Mouse (Mus musculus) thymus, postnatal 0 days (tissue): ENCODE data around the gene Arf3. TPM values are rescaled to one million over a fixed set of nuclear protein-coding genes. Genes with fewer than 3 reads are reported as not detected.

Experiments used
- DNase-seq: peaks from one replicate; pipeline ENCODE4 v3.0.0-alpha.2; 2015; ENCODE audit warnings: low spot score
- polyA plus RNA-seq: library from polyadenylated mRNA; unstranded; fragments of >200 nt; fragmentation: Nextera tagmentation; extraction: Ambion mirVana; gene quantifications from 2 replicates; pipeline ENCODE4 v1.2.1, GENCODE M21; 2015

The Arf3 gene
- polyA plus RNA-seq, 1 experiment from 2014 or later: 42.2 TPM

GRCm38 (mm10) chr15:98762201-98762621, 803 bp downstream of the Arf3 start:
- DNase-seq: peak; percentile 71

DNA sequence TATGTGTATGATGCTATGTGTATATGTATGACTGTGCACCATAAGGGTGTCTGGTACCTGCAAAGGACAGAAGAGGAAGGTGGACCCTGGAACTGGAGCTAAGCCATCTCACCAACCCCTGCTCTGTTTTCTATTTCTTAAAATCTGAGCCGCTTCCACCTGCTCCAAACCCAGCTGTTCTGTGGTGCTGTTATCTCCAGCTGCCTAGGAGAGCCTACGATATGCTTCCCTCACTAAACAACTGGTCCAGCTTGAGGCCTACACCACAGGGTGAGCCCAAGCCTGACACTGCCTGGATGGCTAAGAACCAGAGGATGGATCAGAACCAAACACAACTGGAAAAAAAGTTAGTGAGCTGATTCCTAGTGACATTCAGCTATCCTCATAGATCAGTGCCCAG, 8.9 kb downstream of the Arf3 start:
- no peak for DNase-seq

GRCm38 (mm10) chr15:98753021-98753423, 10.0 kb downstream of the Arf3 start:
- DNase-seq: no peak

DNA sequence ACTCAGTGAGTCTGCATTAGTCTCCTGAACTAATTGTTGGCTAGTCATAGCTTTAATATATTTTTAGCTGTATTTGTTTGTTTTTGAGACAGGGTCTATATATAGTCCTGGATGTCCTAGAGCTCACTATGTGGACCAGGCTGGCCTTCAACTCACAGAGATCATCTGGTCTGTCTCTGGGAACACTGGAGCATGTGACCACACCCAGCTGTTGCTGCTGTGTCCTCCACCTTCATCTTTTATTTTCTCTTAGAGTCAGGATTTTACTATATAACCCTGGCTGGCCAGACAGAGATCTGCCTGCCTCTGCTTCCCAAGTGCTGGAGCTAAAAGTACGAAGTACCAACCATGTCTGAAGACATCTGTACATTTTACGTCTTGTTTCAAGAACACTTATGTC, 13.9 kb downstream of the Arf3 start:
- DNase-seq: no peak

DNA sequence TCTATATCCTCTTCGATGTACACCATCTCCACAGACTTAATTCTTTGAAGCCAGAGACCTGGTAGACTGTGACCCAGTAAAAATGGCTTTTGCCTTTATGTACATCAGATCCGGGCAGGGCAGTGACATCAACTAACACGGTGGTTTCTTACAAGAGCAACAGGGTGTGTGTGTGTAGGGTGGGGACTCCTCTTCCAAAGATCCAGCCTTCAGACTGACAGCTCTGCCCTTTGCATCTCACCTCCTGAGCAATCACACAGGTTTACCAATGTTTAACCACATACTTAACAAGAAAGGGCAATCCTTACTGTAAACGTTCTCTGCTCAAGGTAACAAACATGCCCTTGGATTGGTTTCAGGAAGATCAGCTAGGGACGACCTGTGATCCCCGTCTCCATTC, 15.7 kb downstream of the Arf3 start:
- DNase-seq: no peak

GRCm38 (mm10) chr15:98746344-98746965, 16.6 kb downstream of the Arf3 start:
- no peak for DNase-seq

DNA sequence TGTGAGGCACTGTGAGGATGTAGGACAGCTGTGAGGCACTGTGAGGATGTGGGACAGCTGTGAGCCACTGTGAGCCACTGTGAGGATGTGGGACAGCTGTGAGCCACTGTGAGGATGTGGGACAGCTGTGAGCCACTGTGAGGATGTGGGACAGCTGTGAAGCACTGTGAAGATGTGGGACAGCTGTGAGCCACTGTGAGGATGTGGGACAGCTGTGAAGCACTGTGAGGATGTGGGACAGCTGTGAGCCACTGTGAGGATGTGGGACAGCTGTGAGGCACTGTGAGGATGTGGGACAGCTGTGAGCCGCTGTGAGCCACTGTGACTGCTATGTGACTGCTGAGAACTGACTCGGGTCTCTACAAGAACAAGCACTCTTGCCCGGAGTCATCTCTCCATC, 19.2 kb downstream of the Arf3 start:
- DNase-seq: peak; percentile 21

DNA sequence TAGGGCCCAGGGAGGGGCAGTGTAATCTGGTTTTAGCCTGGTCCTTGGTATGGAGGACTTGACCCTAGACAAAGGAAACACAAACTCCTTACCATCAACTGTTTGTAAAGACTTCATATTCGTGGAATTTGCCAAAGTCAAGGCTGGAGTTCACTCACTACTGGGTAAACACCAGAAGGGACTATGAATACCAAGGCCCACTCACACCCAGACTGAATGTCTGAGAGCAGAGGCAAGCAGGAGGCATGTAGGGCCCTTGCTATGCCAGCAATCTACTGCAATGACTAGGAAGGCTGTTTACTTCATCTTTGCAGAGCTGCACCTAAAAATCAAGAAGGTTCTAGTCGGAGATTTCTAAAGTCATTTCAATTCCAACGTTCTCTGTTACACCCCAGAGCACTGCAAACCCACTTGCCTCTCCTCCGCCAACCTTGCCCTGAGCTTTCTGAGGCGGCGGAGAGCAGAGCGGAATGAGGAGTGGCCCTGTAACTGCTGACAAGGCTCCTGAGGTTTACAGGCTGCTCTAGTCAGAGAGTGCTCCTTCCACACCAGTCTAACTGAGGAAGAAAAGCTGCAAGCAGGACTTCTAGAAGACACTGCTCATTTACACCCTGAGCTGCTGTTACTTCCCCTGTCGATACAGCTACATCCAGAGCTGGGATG, 20.1 kb downstream of the Arf3 start:
- DNase-seq: no peak

DNA sequence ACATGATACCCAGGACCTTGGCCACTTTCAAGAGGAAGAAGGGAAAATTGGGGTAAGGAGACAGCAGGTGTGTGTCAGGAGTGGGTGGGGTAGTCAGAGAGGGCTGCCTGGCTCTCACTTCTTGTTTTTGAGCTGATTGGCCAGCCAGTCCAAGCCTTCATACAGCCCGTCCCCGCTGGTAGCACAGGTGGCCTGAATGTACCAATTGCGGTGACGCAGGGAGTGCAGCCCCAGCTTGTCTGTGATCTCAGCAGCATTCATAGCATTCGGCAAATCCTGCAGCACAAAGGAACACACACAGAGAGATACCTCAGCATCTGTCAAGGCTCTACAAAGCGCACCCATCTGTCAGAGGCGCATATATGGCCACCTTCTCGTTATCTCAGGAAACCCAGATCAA, 22.8 kb downstream of the Arf3 start:
- no peak for DNase-seq

DNA sequence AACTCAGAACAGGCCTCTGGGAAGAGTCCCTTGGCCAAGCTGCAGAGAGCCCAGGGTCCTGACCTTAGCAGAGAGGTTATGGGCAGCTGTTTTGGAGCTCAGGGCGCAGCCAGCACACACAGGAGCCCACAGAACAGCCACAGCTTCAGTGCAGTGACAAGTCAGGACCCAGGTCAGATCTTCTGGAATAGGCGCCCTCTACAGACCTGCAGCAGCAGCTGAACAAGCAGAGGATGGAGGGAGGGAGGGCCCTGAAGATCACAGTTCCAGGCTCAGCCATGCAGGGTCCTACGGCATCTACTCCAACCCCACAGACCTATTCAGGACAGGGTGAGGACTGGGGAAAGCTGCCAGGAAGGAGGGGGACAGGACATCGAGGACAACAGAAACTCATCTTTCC, 24.2 kb downstream of the Arf3 start:
- no peak for DNase-seq

DNA sequence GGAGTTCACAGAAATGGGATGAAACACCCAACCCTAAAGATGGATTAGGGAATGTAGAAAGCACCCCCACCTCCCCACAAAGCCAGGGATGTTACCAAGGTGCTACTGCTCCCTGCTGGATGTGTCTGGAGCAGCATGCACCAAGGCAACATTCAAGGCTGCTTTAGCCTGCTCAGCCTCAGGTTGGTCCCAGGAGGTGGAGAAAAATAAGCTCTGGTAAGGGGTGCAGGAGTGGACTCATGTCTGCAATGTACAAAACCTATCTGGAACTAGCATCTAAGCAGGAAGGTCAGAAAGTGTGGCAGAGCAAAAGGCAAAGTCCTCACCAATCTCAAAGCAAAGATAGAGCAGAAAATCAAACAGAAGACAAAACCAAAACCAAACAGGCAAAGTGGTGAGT, 25.1 kb downstream of the Arf3 start:
- DNase-seq: no peak

GRCm38 (mm10) chr15:98736521-98736920, 26.5 kb downstream of the Arf3 start:
- DNase-seq: no peak

DNA sequence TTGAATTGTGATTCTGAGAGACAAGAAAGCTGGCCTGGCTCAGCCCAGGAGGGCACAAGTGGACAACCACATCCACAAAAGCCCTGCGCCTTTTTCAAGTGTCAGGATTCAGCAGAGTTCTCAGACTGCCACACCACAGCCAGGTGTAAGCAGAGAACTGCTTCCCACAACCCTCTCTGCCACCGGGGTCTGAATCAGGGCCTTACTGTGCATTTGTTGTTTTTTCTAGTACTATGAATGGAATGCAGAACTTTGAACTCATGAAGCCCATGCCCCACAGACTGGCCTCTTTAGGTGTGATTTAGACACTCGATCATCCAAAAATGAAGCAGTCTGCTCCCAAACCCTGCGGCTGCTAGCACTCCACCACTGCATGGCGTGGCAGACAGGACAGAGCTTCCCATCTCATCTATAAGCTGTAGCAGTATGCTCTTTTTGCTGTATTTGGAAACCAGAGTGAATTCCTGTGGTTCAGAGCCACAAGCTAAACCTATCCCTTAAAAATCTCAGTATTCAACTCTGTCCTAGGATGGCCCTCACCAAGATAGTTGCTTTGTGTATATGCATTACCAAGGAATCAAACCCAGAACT, 28.9 kb downstream of the Arf3 start:
- DNase-seq: no peak

DNA sequence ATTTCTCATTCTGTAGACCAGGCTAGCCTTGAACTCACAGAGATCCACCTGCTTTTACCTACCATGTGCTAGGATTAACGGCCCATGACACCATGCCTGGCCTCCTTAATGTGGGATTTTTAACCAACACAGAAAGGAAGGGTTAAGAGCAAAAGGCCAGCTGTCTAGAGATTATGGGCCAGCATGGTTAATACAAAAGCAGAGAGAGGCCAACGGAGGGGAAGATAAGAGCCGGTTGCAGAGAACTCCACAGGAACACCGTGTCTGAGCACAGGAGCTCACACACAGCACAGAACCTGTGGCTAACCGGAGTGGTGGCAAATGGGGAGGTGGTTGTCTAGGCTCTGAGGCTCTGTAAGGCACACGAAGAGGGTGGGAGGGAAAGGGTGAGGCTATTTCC, 29.6 kb downstream of the Arf3 start:
- no peak for DNase-seq

GRCm38 (mm10) chr15:98732006-98732531, 30.9 kb downstream of the Arf3 start:
- no peak for DNase-seq

GRCm38 (mm10) chr15:98730790-98731189, 32.2 kb downstream of the Arf3 start:
- peak; percentile 21 for DNase-seq

- no peak for DNase-seq
These were observed 33.0 kb downstream of the Arf3 start for GRCm38 (mm10) chr15:98729791-98730545.

- DNase-seq: no peak
These were observed 34.6 kb downstream of the Arf3 start for GRCm38 (mm10) chr15:98728366-98728765.

GRCm38 (mm10) chr15:98727443-98728321, 35.3 kb downstream of the Arf3 start, which contains the start of gene Fkbp11:
Gene Fkbp11, minus strand, starts transcription at chr15:98728198.
- no peak for DNase-seq

- DNase-seq: no peak
These were observed 36.3 kb downstream of the Arf3 start for GRCm38 (mm10) chr15:98726746-98727145.

GRCm38 (mm10) chr15:98726079-98726478, 36.9 kb downstream of the Arf3 start:
- no peak for DNase-seq
